Mouse (Mus musculus): Measurements from ENCODE around the gene Parg. TPM values are rescaled to one million over a fixed set of nuclear protein-coding genes. Genes with fewer than 3 reads are reported as not detected.

Parg gene
- 33.8 and 37.7 TPM in 2 replicates for polyA plus RNA-seq (2015; fragmentation: Nextera tagmentation; extraction: Ambion mirVana)

GRCm38 (mm10) chr14:32201791-32202451 lies at the start of gene Parg, which contains the start of gene Timm23:
Parg (plus strand) TSS chr14:32201949.
Timm23 (minus strand) TSS chr14:32201898.
- WGBS = 0% methylated on average over 71 of the region's 77 CpGs
- peak; percentile 88 for ATAC-seq (ENCODE audit: insufficient number of reproducible peaks, low FRiP score, low TSS enrichment, low read depth)

DNA sequence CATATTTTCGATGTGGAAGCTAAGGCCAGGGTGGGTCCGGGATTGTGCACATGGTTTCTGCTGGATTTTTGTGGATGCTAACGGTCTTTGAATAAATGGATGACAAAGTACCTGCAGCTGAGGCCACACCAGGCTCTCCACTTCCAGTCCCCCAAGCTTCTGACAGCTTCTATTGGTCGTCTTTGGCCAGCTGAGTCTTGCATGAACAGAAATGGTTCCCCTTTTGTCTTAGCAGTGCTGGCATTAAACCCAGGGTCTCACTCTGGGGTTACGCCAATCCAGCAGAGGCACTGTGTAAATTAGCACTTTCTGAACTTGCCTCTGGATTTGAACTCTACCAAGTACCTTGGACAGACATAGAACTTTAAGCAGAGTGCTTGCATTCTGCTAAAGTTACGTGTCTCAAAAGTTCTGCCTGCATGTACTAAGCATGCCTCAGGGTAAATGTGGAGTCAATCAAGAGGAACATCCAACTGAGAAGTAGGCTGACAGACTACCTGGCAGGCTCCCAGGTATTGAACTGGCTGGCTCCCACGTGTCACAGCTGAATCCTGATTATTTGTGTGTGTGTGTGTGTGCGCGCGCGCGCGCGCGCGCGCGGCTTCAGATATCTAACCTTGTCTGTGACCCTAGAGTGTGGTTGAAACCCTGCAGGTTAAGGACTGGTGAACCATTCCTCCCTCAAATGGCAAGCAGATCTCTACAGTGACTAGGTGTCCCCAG lies 49.3 kb upstream of the Parg start:
- Histone ChIP-seq H3K9me3 (no peaks in the 10 kb centered on the region), H3K4me2 (no peak overlapping the region), H3K9ac (no peak overlapping the region), H3K27ac (no peak overlapping the region), H3K36me3 (no peaks in the 10 kb centered on the region), H3K4me1 (no peaks in the 10 kb centered on the region), H3K4me3 (no peak overlapping the region), H3K27me3 (no peaks in the 10 kb centered on the region)
- ATAC-seq (ENCODE audit: insufficient number of reproducible peaks, low FRiP score, low TSS enrichment, low read depth) = no peak
- WGBS = 87% methylated on average over 18 of the region's 18 CpGs

More at GRCm38 (mm10) chr14:32201791-32202451, at the start of gene Parg, which contains the start of gene Timm23:
- Histone ChIP-seq H3K9me3 (no peaks in the 10 kb centered on the region), H3K27ac (peak within 1 kb of the TSS; percentile 77), H3K27me3 (no peaks in the 10 kb centered on the region), H3K4me1 (peaks cover 18% of the 10 kb centered on the region), H3K9ac (peak within 1 kb of the TSS; percentile 96), H3K4me3 (peak within 1 kb of the TSS; percentile 99), H3K4me2 (peak within 1 kb of the TSS; percentile 64), H3K36me3 (peaks cover 20% of the 10 kb centered on the region)

DNA sequence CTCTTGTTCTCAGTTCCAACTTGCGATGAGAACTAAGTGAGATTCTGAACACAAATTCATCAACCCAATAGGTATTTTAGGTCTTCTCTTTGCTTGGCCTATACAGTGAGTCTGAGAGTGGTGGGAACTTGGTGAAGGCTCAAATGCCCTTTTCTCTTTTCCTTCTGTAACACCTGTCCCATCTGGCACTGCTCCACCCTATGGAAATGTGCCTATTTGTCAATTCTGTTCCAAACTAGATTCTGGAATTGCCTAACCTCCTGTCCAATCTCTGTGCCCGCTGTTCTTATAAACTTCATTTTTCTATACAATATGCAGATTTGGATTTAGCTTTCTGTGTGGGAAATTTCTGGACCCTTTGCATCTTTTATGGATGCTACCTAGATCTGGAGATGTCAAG lies 48.6 kb upstream of the Parg start:
- no peak for ATAC-seq (ENCODE audit: insufficient number of reproducible peaks, low FRiP score, low TSS enrichment, low read depth)
- Histone ChIP-seq H3K4me2 (no peak overlapping the region), H3K4me3 (no peak overlapping the region), H3K27me3 (no peaks in the 10 kb centered on the region), H3K36me3 (no peaks in the 10 kb centered on the region), H3K9me3 (no peaks in the 10 kb centered on the region), H3K4me1 (no peaks in the 10 kb centered on the region), H3K9ac (no peak overlapping the region), H3K27ac (no peak overlapping the region)
- 99% methylated on average over 2 of the region's 2 CpGs for WGBS

GRCm38 (mm10) chr14:32154758-32155157 lies 47.0 kb upstream of the Parg start:
- Histone ChIP-seq H3K4me2 (no peak overlapping the region), H3K4me1 (peaks cover 5% of the 10 kb centered on the region; the same call in 1 of the 2 replicates), H3K9ac (no peak overlapping the region), H3K27ac (no peak overlapping the region), H3K9me3 (no peaks in the 10 kb centered on the region), H3K36me3 (no peaks in the 10 kb centered on the region), H3K4me3 (no peak overlapping the region), H3K27me3 (no peaks in the 10 kb centered on the region)
- ATAC-seq (ENCODE audit: insufficient number of reproducible peaks, low FRiP score, low TSS enrichment, low read depth) = no peak
- 83% methylated on average over 6 of the region's 6 CpGs for WGBS

DNA sequence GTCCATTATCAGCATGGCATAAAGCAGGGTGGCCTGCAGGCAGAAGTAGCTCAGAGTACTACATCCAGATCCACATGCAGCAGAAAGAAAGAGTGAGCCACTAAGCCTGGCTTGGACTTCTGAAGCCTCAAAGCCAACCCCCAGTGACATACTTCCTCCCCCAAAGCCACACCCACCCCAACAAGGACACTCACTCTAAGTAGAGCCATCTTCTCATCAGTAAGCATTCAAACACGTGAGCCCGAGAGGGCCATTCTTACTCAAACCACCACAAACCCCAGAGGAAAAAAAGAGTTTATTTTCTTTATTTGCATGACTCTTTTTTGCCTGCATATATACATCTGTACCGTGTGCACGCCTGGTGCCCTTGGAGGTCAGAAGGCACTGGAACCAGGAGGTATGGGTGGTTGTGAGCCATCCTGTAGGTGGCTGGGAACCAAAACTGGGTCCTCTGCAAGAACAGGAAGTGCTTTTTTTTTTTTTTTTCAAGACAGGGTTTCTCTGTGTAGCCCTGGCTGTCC lies 42.5 kb upstream of the Parg start:
- H3K9me3 ChIP-seq = no peaks in the 10 kb centered on the region
- 0 out of 2 replicates have a peak overlapping the region, but pooled peaks have one; percentile 17 for H3K9ac ChIP-seq
- H3K27ac ChIP-seq = peak overlapping the region; percentile 54
- peak overlapping the region; percentile 77 for H3K4me2 ChIP-seq
- H3K4me3 ChIP-seq = peak overlapping the region; percentile 96
- ATAC-seq (ENCODE audit: insufficient number of reproducible peaks, low FRiP score, low TSS enrichment, low read depth) = 0 out of 2 replicates have a peak, but pooled peaks have one; percentile 1
- H3K27me3 ChIP-seq = no peaks in the 10 kb centered on the region
- 35% methylated on average over 4 of the region's 4 CpGs for WGBS
- H3K4me1 ChIP-seq = peaks cover 15% of the 10 kb centered on the region
- H3K36me3 ChIP-seq = no peaks in the 10 kb centered on the region

GRCm38 (mm10) chr14:32159690-32160246 lies 42.0 kb upstream of the Parg start, which contains the start of gene Ncoa4:
Ncoa4 (plus strand) TSS chr14:32159865.
- H3K4me3 ChIP-seq = peak within 1 kb of the TSS; percentile 96
- peaks cover 17% of the 10 kb centered on the region for H3K4me1 ChIP-seq
- no peaks in the 10 kb centered on the region for H3K36me3 ChIP-seq
- peak within 1 kb of the TSS; percentile 92 for H3K9ac ChIP-seq
- peak; percentile 96 for ATAC-seq (ENCODE audit: insufficient number of reproducible peaks, low FRiP score, low TSS enrichment, low read depth)
- H3K27me3 ChIP-seq = no peaks in the 10 kb centered on the region
- no peaks in the 10 kb centered on the region for H3K9me3 ChIP-seq
- under 1% methylated on average over 40 of the region's 40 CpGs for WGBS
- peak within 1 kb of the TSS; percentile 86 for H3K27ac ChIP-seq
- H3K4me2 ChIP-seq = peak within 1 kb of the TSS; percentile 77

- H3K4me2 ChIP-seq = peak overlapping the region; percentile 77
- H3K4me1 ChIP-seq = peaks cover 23% of the 10 kb centered on the region
- no peak overlapping the region for H3K27ac ChIP-seq
- no peaks in the 10 kb centered on the region for H3K9me3 ChIP-seq
- no peak for ATAC-seq (ENCODE audit: insufficient number of reproducible peaks, low FRiP score, low TSS enrichment, low read depth)
- H3K27me3 ChIP-seq = no peaks in the 10 kb centered on the region
- H3K36me3 ChIP-seq = no peaks in the 10 kb centered on the region
- peak overlapping the region; percentile 92 for H3K9ac ChIP-seq
- WGBS = 32% methylated on average over 7 of the region's 7 CpGs
- peak overlapping the region; percentile 96 for H3K4me3 ChIP-seq
Measured at GRCm38 (mm10) chr14:32160563-32160962, 41.2 kb upstream of the Parg start.

DNA sequence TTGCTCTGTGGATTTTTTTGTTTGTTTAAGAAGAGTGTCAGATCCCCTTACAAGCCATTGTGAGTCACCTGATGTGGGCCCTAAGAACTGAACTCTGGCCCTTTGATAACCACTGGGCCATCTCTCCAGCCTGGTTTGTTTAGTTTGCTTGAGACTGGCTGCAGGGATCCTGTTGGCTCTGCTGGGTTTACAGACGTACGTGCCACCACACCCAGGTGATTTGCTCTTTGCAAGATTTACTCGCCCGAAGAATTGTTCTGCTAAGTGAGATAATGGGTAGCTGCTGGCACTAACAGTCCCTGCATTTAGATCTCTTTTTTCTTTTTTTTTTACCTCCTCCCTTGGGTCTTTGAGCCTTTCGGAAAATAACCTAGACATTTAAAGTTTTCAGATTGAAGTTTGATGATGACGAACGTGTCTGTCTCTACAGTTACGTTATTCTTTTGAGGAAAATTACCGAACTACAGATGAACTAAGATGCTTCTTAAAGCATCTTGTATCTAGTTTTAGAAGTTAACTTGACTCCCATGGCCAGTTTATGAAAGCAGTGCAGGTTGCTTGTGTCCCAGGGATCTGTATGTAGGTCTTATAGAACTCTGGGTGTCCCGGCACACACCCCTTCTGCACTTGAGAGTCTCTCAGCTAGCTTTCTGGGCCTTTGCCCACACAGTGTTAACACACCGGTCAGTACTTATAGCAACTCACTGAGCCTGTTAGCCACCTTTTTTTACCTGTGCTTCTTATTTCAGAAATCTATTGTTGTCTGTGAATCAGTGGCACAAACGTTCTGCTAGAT lies 40.5 kb upstream of the Parg start:
- H3K9ac ChIP-seq = no peak overlapping the region
- ATAC-seq (ENCODE audit: insufficient number of reproducible peaks, low FRiP score, low TSS enrichment, low read depth) = no peak
- 84% methylated on average over 12 of the region's 12 CpGs for WGBS
- peak overlapping the region; percentile 77 for H3K4me2 ChIP-seq
- H3K27ac ChIP-seq = no peak overlapping the region
- peak overlapping the region; percentile 96; the same call in 1 of the 2 replicates for H3K4me3 ChIP-seq
- peaks cover 24% of the 10 kb centered on the region for H3K4me1 ChIP-seq
- no peaks in the 10 kb centered on the region for H3K9me3 ChIP-seq
- H3K36me3 ChIP-seq = no peaks in the 10 kb centered on the region
- no peaks in the 10 kb centered on the region for H3K27me3 ChIP-seq

DNA sequence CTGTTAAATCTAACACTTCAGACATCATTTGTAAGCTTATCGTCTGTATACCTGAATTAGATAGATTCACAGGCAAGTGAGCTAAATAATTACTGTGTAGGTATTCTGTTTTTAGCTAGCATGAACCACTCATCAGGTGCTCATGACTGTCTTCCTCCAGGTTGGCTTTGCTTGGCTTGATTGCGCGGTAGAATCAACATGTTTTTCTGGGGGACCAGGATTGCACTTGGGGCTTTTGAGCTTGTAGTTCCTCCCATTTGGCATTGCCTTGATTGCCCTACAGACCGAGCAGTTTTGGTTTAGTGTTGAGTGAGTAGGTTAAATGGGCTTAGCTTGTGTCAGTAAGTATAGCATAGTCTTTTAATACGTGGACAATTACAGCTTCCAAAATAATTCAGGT lies 39.5 kb upstream of the Parg start:
- WGBS = 85% methylated on average over 5 of the region's 5 CpGs
- no peak for ATAC-seq (ENCODE audit: insufficient number of reproducible peaks, low FRiP score, low TSS enrichment, low read depth)
- Histone ChIP-seq H3K4me3 (no peak overlapping the region), H3K4me1 (peaks cover 24% of the 10 kb centered on the region), H3K27ac (no peak overlapping the region), H3K4me2 (no peak overlapping the region), H3K9ac (no peak overlapping the region), H3K36me3 (no peaks in the 10 kb centered on the region), H3K27me3 (no peaks in the 10 kb centered on the region), H3K9me3 (no peaks in the 10 kb centered on the region)

- no peak for ATAC-seq (ENCODE audit: insufficient number of reproducible peaks, low FRiP score, low TSS enrichment, low read depth)
- Histone ChIP-seq H3K36me3 (no peaks in the 10 kb centered on the region), H3K27me3 (no peaks in the 10 kb centered on the region), H3K4me3 (no peak overlapping the region), H3K9me3 (no peaks in the 10 kb centered on the region), H3K9ac (no peak overlapping the region), H3K27ac (no peak overlapping the region), H3K4me1 (peaks cover 24% of the 10 kb centered on the region), H3K4me2 (no peak overlapping the region)
- WGBS = 87% methylated on average over 11 of the region's 11 CpGs
Measured at GRCm38 (mm10) chr14:32163203-32163888, 38.4 kb upstream of the Parg start.
